Mouse (Mus musculus): ENCODE measurements at regions not wholly inside any gene's neighbourhood (a gene's known extent, or its start where the extent isn't known, plus 50 kb on each side); places are given as distances from the start of the nearest gene placed in this dataset.

- intact Hi-C loops (cut with DNase I) = no loop called here
- DNase-seq (ENCODE audit: low spot score in 2 of 2) = no peak
Measured at GRCm38 (mm10) chr5:103326412-103326811, 98.6 kb upstream of the Ptpn13 start.

GRCm38 (mm10) chr5:103320341-103320740 is 104.7 kb upstream of the Ptpn13 start:
- DNase-seq (ENCODE audit: low spot score in 2 of 2) = no peak
- intact Hi-C loops (cut with DNase I) = no loop called here

GRCm38 (mm10) chr5:103309806-103310525 is 98.8 kb upstream of the Mapk10 start:
- intact Hi-C loops (cut with DNase I) = loop anchor here (5.0 kb wide), 1 partner anchor 93 kb away; no protein-coding TSS in a partner anchor
- no peak for DNase-seq (ENCODE audit: low spot score in 2 of 2)

GRCm38 (mm10) chr5:103305716-103306447 is 94.7 kb upstream of the Mapk10 start:
- DNase-seq (ENCODE audit: low spot score in 2 of 2) = peak in 1 of 2 experiments; percentile 7
- intact Hi-C loops (cut with DNase I) = loop anchor here (5.0 kb wide), 1 partner anchor 89 kb away; no protein-coding TSS in a partner anchor

GRCm38 (mm10) chr5:103304975-103305374 is 93.8 kb upstream of the Mapk10 start:
- DNase-seq (ENCODE audit: low spot score in 2 of 2) = peak in 1 of 2 experiments; percentile 7
- intact Hi-C loops (cut with DNase I) = loop anchor here (5.0 kb wide), 1 partner anchor 88 kb away; no protein-coding TSS in a partner anchor

- no peak for DNase-seq (ENCODE audit: low spot score in 2 of 2)
- intact Hi-C loops (cut with DNase I) = no loop called here
Measured at GRCm38 (mm10) chr5:103302744-103303143, 91.6 kb upstream of the Mapk10 start.

GRCm38 (mm10) chr5:103301303-103301702 is 90.2 kb upstream of the Mapk10 start:
- intact Hi-C loops (cut with DNase I) = no loop called here
- peak in 1 of 2 experiments; percentile 4 for DNase-seq (ENCODE audit: low spot score in 2 of 2)

GRCm38 (mm10) chr5:103293953-103294352 is 82.8 kb upstream of the Mapk10 start:
- DNase-seq (ENCODE audit: low spot score in 2 of 2) = no peak
- intact Hi-C loops (cut with DNase I) = no loop called here

- no peak for DNase-seq (ENCODE audit: low spot score in 2 of 2)
- intact Hi-C loops (cut with DNase I) = no loop called here
Measured at GRCm38 (mm10) chr5:103291691-103292090, 80.6 kb upstream of the Mapk10 start.

GRCm38 (mm10) chr5:103291219-103291618 is 80.1 kb upstream of the Mapk10 start:
- intact Hi-C loops (cut with DNase I) = no loop called here
- DNase-seq (ENCODE audit: low spot score in 2 of 2) = no peak

GRCm38 (mm10) chr5:103269206-103269605 is 58.1 kb upstream of the Mapk10 start:
- intact Hi-C loops (cut with DNase I) = no loop called here
- no peak for DNase-seq (ENCODE audit: low spot score in 2 of 2)

- intact Hi-C loops (cut with DNase I) = loop anchor here (5.0 kb wide), 1 partner anchor 53 kb away; the partner anchor contains the start of gene Mapk10
- DNase-seq (ENCODE audit: low spot score in 2 of 2) = no peak
Measured at GRCm38 (mm10) chr5:103264903-103265302, 53.8 kb upstream of the Mapk10 start.

GRCm38 (mm10) chr5:103261406-103261805 is 50.3 kb upstream of the Mapk10 start:
- peak; percentile 31 to 88 for DNase-seq (ENCODE audit: low spot score in 2 of 2)
- intact Hi-C loops (cut with DNase I) = loop anchor here (5.0 kb wide), 1 partner anchor 49 kb away; the partner anchor contains the start of gene Mapk10

Measured in left cerebral cortex, postnatal 25 days (tissue).